Mouse (Mus musculus) stomach, embryonic 16.5 days (tissue): Measurements from ENCODE around the gene Mid1. TPM values are rescaled to one million over a fixed set of nuclear protein-coding genes. Genes with fewer than 3 reads are reported as not detected.
"Not testable (repeated sequence)": the region's sequence is repeated elsewhere in the genome, so short reads cannot be mapped to it uniquely, and the experiment has no call there.

Experiments used
- ATAC-seq: fragments of 200-750 bp; cut with Nextera tagmentation; 2 replicates; pipeline ENCODE4 v1.8.0; 2017; ENCODE audit warnings: moderate number of reproducible peaks, moderate TSS enrichment; ENCODE audit not compliant: insufficient read depth, low FRiP score
- H3K27ac ChIP-seq: fragments of 300-500 bp; sonication (generic); 2 replicates; pipeline ENCODE4 v1.5.1; 2014; ENCODE audit warnings: low read length
- H3K27me3 ChIP-seq: fragments of 300-500 bp; sonication (generic); 2 replicates; pipeline ENCODE4 v1.6.1; 2014; ENCODE audit warnings: low read length, control low read depth, mixed read lengths; ENCODE audit not compliant: control insufficient read depth, insufficient read depth
- H3K36me3 ChIP-seq: fragments of 300-500 bp; sonication (generic); 2 replicates; pipeline ENCODE4 v1.6.1; 2014; ENCODE audit warnings: low read length; ENCODE audit not compliant: control insufficient read depth, insufficient read depth
- H3K4me1 ChIP-seq: fragments of 300-500 bp; sonication (generic); 2 replicates; pipeline ENCODE4 v1.6.1; 2014; ENCODE audit warnings: low read length, control low read depth, mixed read lengths; ENCODE audit not compliant: control insufficient read depth, insufficient read depth
- H3K4me2 ChIP-seq: fragments of 300-500 bp; sonication (generic); 2 replicates; pipeline ENCODE4 v1.6.1; 2014; ENCODE audit warnings: low read depth, low read length, mixed read lengths
- H3K4me3 ChIP-seq: fragments of 300-500 bp; sonication (generic); replicated peaks from 2 replicates; pipeline ENCODE4 v1.5.1; 2014; ENCODE audit warnings: mild to moderate bottlenecking, low read length
- H3K9ac ChIP-seq: fragments of 300-500 bp; sonication (generic); 2 replicates; pipeline ENCODE4 v1.6.1; 2014; ENCODE audit warnings: low read length
- H3K9me3 ChIP-seq: fragments of 300-500 bp; sonication (generic); replicated peaks from 2 replicates; pipeline ENCODE4 v1.6.1; 2016; ENCODE audit warnings: low read length, control low read depth; ENCODE audit not compliant: control insufficient read depth
- WGBS: fragments of 180-500 bp; shearing (Covaris S2); extraction: QIAGEN DNeasy Blood & Tissue Kit; methylation state at CpG from one replicate; pipeline ENCODE4 v1.1.7; 2014; 5-methylcytosine and 5-hydroxymethylcytosine counted together
- polyA plus RNA-seq: library from polyadenylated mRNA; unstranded; fragments of >200 nt; fragmentation: Nextera tagmentation; extraction: Ambion mirVana; gene quantifications from 2 replicates; pipeline ENCODE4 v1.2.1, GENCODE M21; 2015

Mid1 gene
- polyA plus RNA-seq, 1 experiment from 2014 or later: 6.8 TPM

DNA sequence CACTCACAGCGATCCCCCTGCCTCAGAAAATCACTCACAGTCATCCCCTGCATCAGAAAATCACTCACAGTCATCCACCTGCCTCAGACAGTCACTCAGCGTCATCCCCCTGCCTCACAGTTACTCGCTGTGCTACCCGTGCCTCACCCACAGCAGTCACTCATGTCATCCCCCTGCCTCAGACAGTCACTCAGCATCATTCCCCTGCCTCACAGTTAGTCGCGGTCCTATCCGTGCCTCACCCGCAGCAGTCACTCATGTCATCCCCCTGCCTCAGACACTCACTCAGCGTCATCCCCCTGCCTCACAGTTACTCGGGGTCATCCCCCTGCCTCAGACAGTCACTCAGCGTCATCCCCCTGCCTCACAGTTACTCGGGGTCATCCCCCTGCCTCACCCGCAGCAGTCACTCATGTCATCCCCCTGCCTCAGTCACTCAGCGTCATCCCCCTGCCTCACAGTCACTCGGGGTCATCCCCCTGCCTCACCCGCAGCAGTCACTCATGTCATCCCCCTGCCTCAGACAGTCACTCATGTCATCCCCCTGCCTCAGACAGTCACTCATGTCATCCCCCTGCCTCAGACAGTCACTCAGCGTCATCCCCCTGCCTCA, 311.0 kb downstream of the Mid1 start:
- no CpG with 5 or more reads among the region's 17 CpGs for WGBS
- ATAC-seq: not testable (repeated sequence)

DNA sequence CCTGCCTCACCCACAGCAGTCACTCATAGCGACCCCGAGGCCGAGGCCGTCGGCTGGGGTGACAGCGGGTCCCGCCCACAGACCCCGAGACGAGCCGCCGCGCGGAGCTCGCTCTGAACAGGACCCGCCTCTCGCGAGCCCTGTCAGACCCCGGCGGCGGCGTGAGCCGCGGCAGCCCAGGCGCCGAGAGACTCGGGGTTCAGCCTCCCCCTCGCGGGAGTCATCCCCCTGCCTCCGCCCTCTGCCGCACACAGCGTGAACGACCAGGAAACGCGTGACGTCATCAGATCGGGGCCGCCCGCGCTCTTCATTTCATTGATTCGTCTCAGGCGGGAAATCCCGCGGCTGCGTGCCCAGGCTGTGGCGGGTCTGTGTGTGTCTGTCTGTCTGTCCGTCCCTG, 311.9 kb downstream of the Mid1 start:
- WGBS: no CpG with 5 or more reads among the region's 46 CpGs
- ATAC-seq: not testable (repeated sequence)

More for the DNA sequence above, 311.0 kb downstream of the Mid1 start:
- not testable (repeated sequence) for H3K4me1 ChIP-seq, H3K9ac ChIP-seq, H3K36me3 ChIP-seq, H3K4me2 ChIP-seq, H3K27me3 ChIP-seq, H3K27ac ChIP-seq, H3K4me3 ChIP-seq
- 0 out of 2 replicates have a peak, but pooled peaks cover 11% of the 10 kb centered on the region for H3K9me3 ChIP-seq

GRCm38 (mm10) chrX:169997456-169997853, 312.5 kb downstream of the Mid1 start:
- not testable (repeated sequence) for H3K27me3 ChIP-seq, H3K9me3 ChIP-seq, H3K4me1 ChIP-seq, H3K36me3 ChIP-seq
- H3K4me2 ChIP-seq: peak overlapping the region; percentile 66
- H3K9ac ChIP-seq: peak overlapping the region; percentile 57
- peak overlapping the region; percentile 45 for H3K4me3 ChIP-seq
- 23% methylated on average over 19 of the region's 40 CpGs for WGBS
- H3K27ac ChIP-seq: peak overlapping the region; percentile 49; the same call in 1 of the 2 replicates
- 0 out of 2 replicates have a peak, but pooled peaks have one; percentile 2 for ATAC-seq

More for the DNA sequence above, 311.9 kb downstream of the Mid1 start:
- H3K4me1 ChIP-seq, H3K27me3 ChIP-seq, H3K4me3 ChIP-seq, H3K9ac ChIP-seq, H3K27ac ChIP-seq, H3K36me3 ChIP-seq: not testable (repeated sequence)
- Histone ChIP-seq H3K9me3 (0 out of 2 replicates have a peak, but pooled peaks cover 11% of the 10 kb centered on the region), H3K4me2 (0 out of 2 replicates have a peak overlapping the region, but pooled peaks have one; percentile 66)

DNA sequence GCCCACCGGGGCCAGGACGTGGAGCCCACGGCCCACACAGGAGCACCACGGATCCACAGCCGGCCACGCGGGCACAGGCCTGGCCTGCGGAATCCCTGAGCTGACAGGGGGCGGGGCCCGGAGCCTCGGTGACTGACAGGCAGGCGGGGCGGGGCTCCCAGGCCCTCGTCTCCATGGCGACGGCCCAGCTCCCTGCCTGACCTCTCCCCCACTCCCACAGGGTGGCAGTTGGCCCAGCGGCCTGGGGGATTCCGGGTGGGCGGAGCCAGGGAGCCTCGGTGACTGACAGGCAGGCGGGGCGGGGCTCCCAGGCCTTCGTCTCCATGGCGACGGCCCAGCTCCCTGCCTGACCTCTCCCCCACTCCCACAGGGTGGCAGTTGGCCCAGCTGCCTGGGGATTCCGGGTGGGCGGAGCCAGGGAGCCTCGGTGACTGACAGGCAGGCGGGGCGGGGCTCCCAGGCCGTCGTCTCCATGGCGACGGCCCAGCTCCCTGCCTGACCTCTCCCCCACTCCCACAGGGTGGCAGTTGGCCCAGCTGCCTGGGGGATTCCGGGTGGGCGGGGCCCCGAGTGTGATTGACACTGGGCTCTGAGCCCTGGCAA, 313.0 kb downstream of the Mid1 start:
- H3K4me2 ChIP-seq: peak overlapping the region; percentile 66
- H3K4me1 ChIP-seq, H3K27me3 ChIP-seq, H3K9me3 ChIP-seq, H3K36me3 ChIP-seq: not testable (repeated sequence)
- peak overlapping the region; percentile 57 for H3K9ac ChIP-seq
- peak; percentile 89 for ATAC-seq
- WGBS: 0% methylated on average over 12 of the region's 37 CpGs
- peak overlapping the region; percentile 49; the same call in 1 of the 2 replicates for H3K27ac ChIP-seq
- peak overlapping the region; percentile 45 for H3K4me3 ChIP-seq

DNA sequence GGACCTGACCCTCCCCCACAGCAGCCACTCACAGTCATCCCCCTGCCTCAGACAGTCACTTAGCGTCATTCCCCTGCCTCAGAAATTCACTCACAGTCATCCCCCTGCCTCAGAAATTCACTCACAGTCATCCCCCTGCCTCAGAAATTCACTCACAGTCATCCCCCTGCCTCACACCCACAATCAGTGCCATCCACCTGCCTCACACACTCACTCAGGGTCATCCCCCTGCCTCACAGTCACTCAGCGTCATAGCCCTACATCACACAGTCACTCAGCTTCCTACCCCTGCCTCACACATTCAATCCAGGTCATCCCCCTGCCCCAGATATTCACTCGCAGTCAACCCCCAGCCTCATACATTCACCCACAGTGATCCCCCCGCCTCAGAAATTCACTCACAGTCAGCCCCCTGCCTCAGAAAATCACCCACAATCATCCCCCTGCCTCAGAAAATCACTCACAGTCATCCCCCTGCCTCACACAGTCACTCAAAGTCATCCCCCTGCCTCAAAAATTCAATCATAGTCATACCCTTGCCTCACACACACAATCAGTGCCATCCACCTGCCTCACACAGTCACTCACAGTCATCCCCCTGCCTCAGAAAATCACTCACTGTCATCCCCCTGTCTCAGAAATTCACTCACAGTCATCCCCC, 313.7 kb downstream of the Mid1 start:
- H3K27ac ChIP-seq, H3K4me3 ChIP-seq, H3K9ac ChIP-seq, H3K27me3 ChIP-seq, ATAC-seq, H3K4me2 ChIP-seq, H3K36me3 ChIP-seq, H3K4me1 ChIP-seq, H3K9me3 ChIP-seq: not testable (repeated sequence)
- whole genome bisulfite sequencing: 0% methylated on average over 1 of the region's 4 CpGs

DNA sequence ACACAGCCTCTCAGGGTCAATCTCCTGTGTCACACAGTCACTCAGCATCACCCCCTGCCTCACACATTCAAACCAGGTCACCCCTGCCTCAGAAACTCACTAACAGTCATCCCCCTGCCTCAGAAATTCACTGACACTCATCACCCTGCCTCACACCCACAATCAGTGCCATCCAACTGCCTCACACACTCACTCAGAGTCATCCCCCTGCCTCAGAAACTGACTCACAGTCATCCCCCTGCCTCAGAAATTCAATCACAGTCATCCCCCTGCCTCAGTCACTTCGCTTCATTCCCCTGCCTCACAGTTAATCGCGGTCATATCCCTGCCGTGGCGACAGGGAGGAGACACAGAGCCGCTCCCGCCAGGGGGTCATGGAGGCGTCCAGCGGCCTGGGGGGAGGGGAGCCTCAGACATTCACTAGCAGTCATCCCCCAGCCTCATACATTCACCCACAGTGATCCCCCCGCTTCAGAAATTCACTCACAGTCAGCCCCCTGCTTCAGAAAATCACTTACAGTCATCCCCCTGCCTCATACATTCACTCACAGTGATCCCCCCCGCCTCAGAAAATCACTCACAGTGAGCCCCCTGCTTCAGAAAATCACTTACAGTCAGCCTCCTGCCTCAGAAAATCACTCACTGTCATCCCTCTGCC, 314.4 kb downstream of the Mid1 start:
- H3K36me3 ChIP-seq, H3K27me3 ChIP-seq, H3K4me1 ChIP-seq, H3K9ac ChIP-seq, H3K27ac ChIP-seq, H3K9me3 ChIP-seq, ATAC-seq, H3K4me2 ChIP-seq, H3K4me3 ChIP-seq: not testable (repeated sequence)
- WGBS: 40% methylated on average over 5 of the region's 11 CpGs

DNA sequence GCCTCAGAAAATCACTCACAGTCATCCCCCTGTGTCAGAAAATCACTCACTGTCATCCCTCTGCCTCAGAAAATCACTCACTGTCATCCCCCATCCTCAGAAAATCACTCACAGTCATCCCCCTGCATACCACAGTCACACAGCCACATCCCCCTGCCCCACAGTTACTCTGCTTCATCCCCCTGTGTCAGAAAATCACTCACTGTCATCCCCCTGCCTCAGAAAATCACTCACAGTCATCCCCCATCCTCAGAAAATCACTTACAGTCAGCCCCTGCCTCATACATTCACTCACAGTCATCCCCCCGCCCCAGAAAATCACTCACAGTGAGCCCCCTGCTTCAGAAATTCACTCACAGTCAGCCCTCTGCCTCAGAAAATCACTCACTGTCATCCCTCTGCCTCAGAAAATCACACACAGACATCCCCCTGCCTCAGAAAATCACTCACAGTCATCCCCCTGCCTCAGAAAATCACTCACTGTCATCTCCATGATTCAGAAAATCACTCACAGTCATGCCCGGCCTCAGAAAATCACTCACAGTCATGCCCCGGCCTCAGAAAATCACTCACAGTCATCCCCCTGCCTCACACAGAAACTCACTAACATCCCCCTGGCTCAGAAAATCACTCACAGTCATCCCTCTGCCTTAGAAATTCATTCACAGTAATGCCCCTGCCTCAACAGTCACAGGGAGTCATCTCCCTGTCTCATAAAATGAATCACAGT, 315.1 kb downstream of the Mid1 start:
- ATAC-seq, H3K4me2 ChIP-seq, H3K27me3 ChIP-seq, H3K4me1 ChIP-seq, H3K27ac ChIP-seq, H3K9ac ChIP-seq, H3K36me3 ChIP-seq, H3K4me3 ChIP-seq, H3K9me3 ChIP-seq: not testable (repeated sequence)
- WGBS: no CpG with 5 or more reads among the region's 3 CpGs

DNA sequence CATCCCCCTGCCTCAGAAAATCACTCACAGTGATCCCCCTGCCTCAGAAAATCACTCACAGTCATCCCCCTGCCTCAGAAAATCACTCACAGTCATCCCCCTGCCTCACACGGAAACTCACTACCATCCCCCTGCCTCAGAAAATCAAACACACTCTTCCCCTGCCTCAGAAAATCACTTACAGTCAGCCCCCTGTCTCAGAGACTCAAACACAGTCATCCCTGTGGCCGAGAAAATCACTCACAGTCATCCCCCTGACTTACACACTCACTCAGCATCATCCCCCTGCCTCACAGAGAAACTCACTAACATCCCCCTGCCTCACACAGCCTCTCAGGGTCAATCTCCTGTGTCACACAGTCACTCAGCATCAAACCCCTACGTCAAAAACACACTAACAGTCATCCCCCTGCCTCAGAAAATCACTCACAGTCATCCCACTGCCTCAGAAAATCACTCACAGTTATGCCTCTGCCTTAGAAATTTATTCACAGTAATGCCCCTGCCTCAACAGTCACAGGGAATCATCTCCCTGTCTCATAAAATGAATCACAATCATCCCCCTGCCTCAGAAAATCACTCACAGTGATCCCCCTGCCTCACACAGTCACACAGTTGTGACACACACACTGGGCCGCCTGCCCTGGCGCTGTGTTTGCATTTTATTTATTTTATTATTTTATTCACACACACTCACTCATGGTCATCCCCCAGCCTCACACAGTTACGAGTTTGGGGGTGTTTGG, 315.8 kb downstream of the Mid1 start:
- 43% methylated on average over 6 of the region's 6 CpGs for WGBS
- not testable (repeated sequence) for H3K4me1 ChIP-seq, H3K4me2 ChIP-seq, H3K27me3 ChIP-seq, H3K27ac ChIP-seq, H3K4me3 ChIP-seq, H3K9me3 ChIP-seq, ATAC-seq, H3K36me3 ChIP-seq, H3K9ac ChIP-seq
